Mouse (Mus musculus) embryonic facial prominence, embryonic 11.5 days (tissue): ENCODE data around the gene Kalrn. TPM values are rescaled to one million over a fixed set of nuclear protein-coding genes. Genes with fewer than 3 reads are reported as not detected.
"Not testable (repeated sequence)": the region's sequence is repeated elsewhere in the genome, so short reads cannot be mapped to it uniquely, and the experiment has no call there.

Experiments used
- ATAC-seq: fragments of 200-750 bp; cut with Nextera tagmentation; replicated peaks from 2 replicates; pipeline ENCODE4 v1.8.0; 2017; ENCODE audit warnings: low read depth; ENCODE audit not compliant: insufficient number of reproducible peaks, low FRiP score, low TSS enrichment
- DNase-seq: peaks from one replicate; pipeline ENCODE4 v3.0.0-alpha.2; 2015; ENCODE audit warnings: low spot score
- H3K27ac ChIP-seq: fragments of 300-500 bp; sonication (generic); replicated peaks from 2 replicates; pipeline ENCODE4 v1.5.1; 2014; ENCODE audit warnings: mild to moderate bottlenecking, low read depth, low read length, control low read depth
- H3K27me3 ChIP-seq: fragments of 300-500 bp; sonication (generic); 2 replicates; pipeline ENCODE4 v1.6.1; 2014; ENCODE audit warnings: mild to moderate bottlenecking, low read length, moderate library complexity, mixed read lengths; ENCODE audit not compliant: control insufficient read depth, insufficient read depth
- H3K36me3 ChIP-seq: fragments of 300-500 bp; sonication (generic); replicated peaks from 2 replicates; pipeline ENCODE4 v1.6.1; 2014; ENCODE audit warnings: low read depth, mild to moderate bottlenecking, low read length, moderate library complexity, mixed read lengths; ENCODE audit not compliant: control insufficient read depth, insufficient read depth
- H3K4me1 ChIP-seq: fragments of 300-500 bp; sonication (generic); 2 replicates; pipeline ENCODE4 v1.6.1; 2014; ENCODE audit warnings: low read length, mixed read lengths; ENCODE audit not compliant: control insufficient read depth, insufficient read depth
- H3K4me2 ChIP-seq: fragments of 300-500 bp; sonication (generic); 2 replicates; pipeline ENCODE4 v1.6.1; 2014; ENCODE audit warnings: low read depth, mild to moderate bottlenecking, control low read depth, low read length, moderate library complexity
- H3K4me3 ChIP-seq: fragments of 300-500 bp; sonication (generic); 2 replicates; pipeline ENCODE4 v1.5.1; 2014; ENCODE audit warnings: low read depth, low read length, control low read depth
- H3K9ac ChIP-seq: fragments of 300-500 bp; sonication (generic); replicated peaks from 2 replicates; pipeline ENCODE4 v1.6.1; 2014; ENCODE audit warnings: mild to moderate bottlenecking, control low read depth, low read length
- H3K9me3 ChIP-seq: fragments of 300-500 bp; sonication (generic); replicated peaks from 2 replicates; pipeline ENCODE4 v1.6.1; 2016; ENCODE audit warnings: mild to moderate bottlenecking, low read length, inconsistent platforms, mixed read lengths; ENCODE audit not compliant: control insufficient read depth
- WGBS: fragments of 180-500 bp; shearing (Covaris S2); extraction: QIAGEN DNeasy Blood & Tissue Kit; methylation state at CpG from one replicate; pipeline ENCODE4 v1.1.7; 2014; 5-methylcytosine and 5-hydroxymethylcytosine counted together
- polyA plus RNA-seq: library from polyadenylated mRNA; unstranded; fragments of >200 nt; fragmentation: Nextera tagmentation; extraction: Ambion mirVana; gene quantifications from 2 replicates; pipeline ENCODE4 v1.2.1, GENCODE M21; 2014

The Kalrn gene
- polyA plus RNA-seq, 1 experiment from 2014 or later: 12.0 TPM

DNA sequence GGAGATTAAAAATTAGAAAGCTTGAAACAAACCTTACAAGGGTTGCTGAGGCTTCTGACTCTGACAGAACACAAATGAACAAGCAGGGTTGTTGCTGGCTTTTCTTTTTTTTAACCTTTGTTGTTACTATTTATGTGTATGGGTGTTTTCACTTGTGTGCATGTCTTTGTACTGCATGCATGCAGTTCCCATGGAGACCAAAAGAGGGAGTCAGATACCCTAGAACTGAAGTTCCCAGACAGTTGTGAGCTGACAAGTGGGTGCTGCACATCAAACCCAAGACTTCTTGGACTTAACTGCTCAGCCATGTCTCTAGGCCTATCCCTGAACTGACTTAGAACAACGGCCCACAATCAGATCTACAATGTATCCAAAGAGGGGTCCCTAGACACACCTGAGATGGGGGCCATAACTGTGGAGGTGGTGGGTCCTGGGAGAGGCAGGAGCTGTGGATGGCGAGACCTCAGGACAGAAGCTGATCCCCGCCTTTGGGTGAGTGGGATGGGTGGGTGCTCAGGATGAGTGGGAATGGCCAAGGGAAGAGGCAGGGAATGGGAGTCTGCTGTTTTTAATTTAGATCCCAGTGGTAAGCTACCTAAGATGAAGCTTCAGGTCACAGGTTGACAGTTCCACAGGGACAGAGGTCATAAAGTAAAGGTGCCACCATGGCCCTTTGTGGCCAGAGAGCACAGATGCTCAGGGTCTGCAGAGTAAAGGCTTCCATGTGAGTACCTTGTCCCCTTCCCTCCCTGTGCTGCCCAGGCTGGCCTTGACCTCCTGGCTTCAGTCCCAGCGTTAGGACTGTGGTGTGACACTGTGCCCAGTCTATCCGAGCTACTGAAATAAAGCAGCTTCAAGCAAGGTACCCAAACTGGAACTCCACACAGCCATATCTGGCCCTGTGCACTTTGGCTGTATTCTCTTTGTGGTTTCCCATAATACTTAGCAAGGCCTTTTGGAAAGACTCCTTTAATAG lies 490.6 kb downstream of the Kalrn start:
- DNase-seq (no peak), ATAC-seq (no peak)
- WGBS: 86% methylated on average over 5 of the region's 5 CpGs
- H3K4me2 ChIP-seq: no peak overlapping the region
- no peak overlapping the region for H3K9ac ChIP-seq
- H3K9me3 ChIP-seq: no peaks in the 10 kb centered on the region
- peaks cover 3% of the 10 kb centered on the region; the same call in 1 of the 2 replicates for H3K4me1 ChIP-seq
- H3K36me3 ChIP-seq: no peaks in the 10 kb centered on the region
- no peak overlapping the region for H3K4me3 ChIP-seq
- H3K27me3 ChIP-seq: no peaks in the 10 kb centered on the region
- H3K27ac ChIP-seq: no peak overlapping the region

DNA sequence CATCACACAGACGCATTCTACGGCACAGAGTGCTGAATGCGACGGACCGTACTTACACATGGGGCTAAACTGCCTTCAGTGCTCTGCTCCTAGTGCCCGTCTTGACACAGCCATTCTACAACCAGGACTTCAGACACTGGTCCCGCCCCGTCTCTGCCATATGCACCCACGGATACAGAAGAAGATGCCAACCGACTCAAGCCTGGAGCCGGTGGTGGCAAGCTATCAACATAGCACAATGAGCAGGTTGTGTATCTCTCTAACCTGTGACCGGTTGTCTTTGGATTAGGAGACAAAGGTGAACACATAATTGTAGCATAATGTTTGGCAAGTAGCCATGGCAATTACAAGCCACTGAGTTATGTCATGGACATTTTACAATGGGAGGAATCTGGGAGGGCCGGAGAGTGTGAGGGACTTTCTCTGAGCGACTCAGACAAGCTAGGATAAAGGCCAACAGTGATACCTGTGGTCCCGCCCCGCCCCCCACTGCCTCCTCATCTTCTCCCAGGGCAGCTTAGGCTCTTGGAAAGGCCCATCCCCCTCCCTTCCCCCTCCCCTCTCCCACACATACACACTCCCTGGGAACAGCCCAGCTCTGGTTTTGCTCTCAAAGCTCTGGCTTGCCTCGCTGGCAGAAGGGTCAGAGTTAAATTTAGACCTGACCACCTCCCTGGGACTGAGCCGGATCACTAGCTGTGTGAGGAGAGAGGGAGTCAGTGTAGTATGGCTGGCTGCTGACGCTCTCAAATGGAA lies 491.5 kb downstream of the Kalrn start:
- no peak overlapping the region for H3K4me2 ChIP-seq

DNA sequence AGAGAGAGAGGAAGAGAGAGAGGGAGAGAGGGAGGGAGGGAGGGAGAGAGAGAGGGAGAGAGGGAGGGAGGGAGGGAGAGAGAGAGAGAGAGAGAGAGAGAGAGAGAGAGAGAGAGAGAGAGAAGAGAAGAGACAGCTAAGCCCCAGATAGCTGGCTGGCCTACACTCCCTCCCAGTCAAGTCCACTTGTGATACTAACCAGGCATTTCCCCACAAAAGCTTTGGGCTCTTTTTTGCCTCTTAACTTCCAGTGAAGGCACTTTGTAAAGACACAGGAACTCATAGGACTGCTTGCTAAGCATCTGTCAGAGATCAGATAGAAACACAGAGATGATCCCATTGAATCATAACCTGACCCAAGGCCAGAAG lies 492.0 kb downstream of the Kalrn start:
- not testable (repeated sequence) for H3K27ac ChIP-seq, H3K9ac ChIP-seq, DNase-seq, H3K9me3 ChIP-seq, H3K4me2 ChIP-seq, ATAC-seq, H3K4me3 ChIP-seq, H3K36me3 ChIP-seq, H3K27me3 ChIP-seq, H3K4me1 ChIP-seq

More for the DNA sequence above, 491.5 kb downstream of the Kalrn start:
- H3K36me3 ChIP-seq: no peaks in the 10 kb centered on the region
- no peak overlapping the region for H3K9ac ChIP-seq
- DNase-seq (peak; percentile 51), ATAC-seq (peak; percentile 45; the same call in 1 of the 2 replicates)
- WGBS: 39% methylated on average over 19 of the region's 19 CpGs
- H3K4me1 ChIP-seq: peaks cover 3% of the 10 kb centered on the region; the same call in 1 of the 2 replicates
- 0 out of 2 replicates have a peak overlapping the region, but pooled peaks have one; percentile 17 for H3K27ac ChIP-seq
- no peaks in the 10 kb centered on the region for H3K9me3 ChIP-seq
- H3K27me3 ChIP-seq: no peaks in the 10 kb centered on the region
- no peak overlapping the region for H3K4me3 ChIP-seq

DNA sequence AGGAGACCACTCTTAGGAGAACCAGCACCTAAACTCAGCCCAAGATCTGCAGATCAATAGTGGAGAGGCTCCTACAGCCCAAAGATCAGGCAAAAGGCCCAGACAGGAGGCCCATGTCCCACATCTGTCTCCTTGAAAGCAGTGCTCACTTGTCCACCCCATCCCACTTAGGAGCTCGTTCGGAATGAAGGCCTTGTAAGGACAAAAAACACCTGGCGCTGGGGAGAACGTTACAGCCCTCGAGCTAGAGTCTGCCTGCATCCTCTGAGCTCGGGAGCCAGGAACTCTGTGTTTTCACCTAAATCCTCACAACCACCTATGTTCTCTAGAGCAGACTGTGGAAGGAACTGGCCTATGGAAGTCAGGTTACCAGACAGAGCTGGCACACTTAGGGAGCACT lies 492.5 kb downstream of the Kalrn start:
- no peak overlapping the region for H3K9ac ChIP-seq
- ATAC-seq (no peak), DNase-seq (no peak)
- H3K27ac ChIP-seq: no peak overlapping the region
- H3K9me3 ChIP-seq: no peaks in the 10 kb centered on the region
- H3K4me3 ChIP-seq: no peak overlapping the region
- H3K4me2 ChIP-seq: no peak overlapping the region
- 40% methylated on average over 6 of the region's 6 CpGs for WGBS
- H3K27me3 ChIP-seq: no peaks in the 10 kb centered on the region
- peaks cover 3% of the 10 kb centered on the region; the same call in 1 of the 2 replicates for H3K4me1 ChIP-seq
- H3K36me3 ChIP-seq: no peaks in the 10 kb centered on the region

DNA sequence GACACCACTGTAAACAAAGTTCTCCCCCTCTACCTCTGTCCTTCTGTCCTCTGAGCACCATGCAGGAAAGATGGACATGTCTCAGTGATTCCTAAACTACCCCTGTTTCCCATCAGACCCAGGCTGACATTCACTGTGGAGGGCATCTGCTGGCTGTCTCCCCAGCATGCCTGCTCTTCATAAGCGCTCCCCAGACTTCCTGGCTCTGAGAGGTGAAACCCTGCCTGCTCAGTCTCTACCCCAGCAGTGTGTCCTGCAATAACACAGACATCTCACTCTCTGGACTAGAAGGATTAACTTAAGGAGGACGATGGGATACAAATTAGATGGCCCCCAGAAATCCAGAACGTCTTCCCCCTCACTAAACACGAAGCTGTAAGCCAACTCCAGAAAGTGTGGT lies 493.8 kb downstream of the Kalrn start:
- Histone ChIP-seq H3K4me3 (no peak overlapping the region), H3K4me2 (no peak overlapping the region), H3K9me3 (no peaks in the 10 kb centered on the region), H3K36me3 (no peaks in the 10 kb centered on the region), H3K9ac (no peak overlapping the region), H3K4me1 (peaks cover 3% of the 10 kb centered on the region; the same call in 1 of the 2 replicates), H3K27ac (0 out of 2 replicates have a peak overlapping the region, but pooled peaks have one; percentile 28), H3K27me3 (no peaks in the 10 kb centered on the region)
- ATAC-seq (no peak), DNase-seq (no peak)
- 61% methylated on average over 4 of the region's 4 CpGs for WGBS

DNA sequence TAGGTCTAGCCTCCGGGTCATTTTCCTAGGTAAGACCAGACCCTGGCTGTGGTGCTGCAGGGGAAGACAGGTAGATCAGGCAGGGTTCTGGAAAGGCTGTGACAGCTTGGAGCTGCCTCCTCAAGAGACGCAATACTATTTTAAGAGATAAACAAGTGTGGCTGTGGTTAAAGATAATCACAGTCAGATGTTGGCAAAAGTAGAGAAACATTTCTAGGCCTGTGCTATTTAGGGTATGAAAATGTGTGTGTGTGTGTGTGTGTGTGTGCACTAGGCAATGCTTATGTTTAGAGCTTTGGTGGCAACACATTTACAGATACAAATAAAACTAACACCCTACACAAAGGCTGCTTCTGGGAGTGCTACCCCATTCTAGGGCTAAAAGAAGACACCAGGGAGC lies 494.6 kb downstream of the Kalrn start:
- peaks cover 3% of the 10 kb centered on the region; the same call in 1 of the 2 replicates for H3K4me1 ChIP-seq
- 50% methylated on average over 2 of the region's 2 CpGs for WGBS
- no peak for ATAC-seq
- H3K4me3 ChIP-seq: no peak overlapping the region
- no peak overlapping the region for H3K9ac ChIP-seq
- no peak overlapping the region for H3K4me2 ChIP-seq
- no peaks in the 10 kb centered on the region for H3K36me3 ChIP-seq
- H3K27me3 ChIP-seq: no peaks in the 10 kb centered on the region
- H3K9me3 ChIP-seq: no peaks in the 10 kb centered on the region
- H3K27ac ChIP-seq: no peak overlapping the region
- peak; percentile 56 for DNase-seq

DNA sequence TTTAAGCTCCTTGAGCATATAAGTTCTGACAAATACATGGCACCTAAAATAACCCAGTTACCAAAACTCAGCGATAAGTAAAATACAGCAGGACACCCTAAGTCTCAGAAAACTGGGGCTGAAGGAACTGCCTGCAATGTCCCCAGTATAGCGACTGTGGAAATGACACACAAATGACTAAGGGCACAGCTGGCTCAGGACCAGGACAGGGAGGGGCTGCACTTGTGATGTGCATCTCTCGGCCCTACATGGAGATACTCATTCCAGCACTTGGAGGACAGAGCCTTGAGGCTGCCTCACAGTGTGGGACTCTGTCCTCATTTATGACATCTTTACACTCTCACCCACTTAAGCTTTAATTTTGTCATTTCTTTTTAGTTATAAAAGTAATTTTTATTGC lies 497.2 kb downstream of the Kalrn start:
- DNase-seq: no peak
- WGBS: 77% methylated on average over 3 of the region's 3 CpGs
- H3K9me3 ChIP-seq: no peaks in the 10 kb centered on the region
- no peaks in the 10 kb centered on the region for H3K4me1 ChIP-seq
- H3K4me2 ChIP-seq: no peak overlapping the region
- no peak overlapping the region for H3K27ac ChIP-seq
- H3K27me3 ChIP-seq: no peaks in the 10 kb centered on the region
- H3K36me3 ChIP-seq: no peaks in the 10 kb centered on the region
- no peak overlapping the region for H3K9ac ChIP-seq
- no peak for ATAC-seq
- no peak overlapping the region for H3K4me3 ChIP-seq

DNA sequence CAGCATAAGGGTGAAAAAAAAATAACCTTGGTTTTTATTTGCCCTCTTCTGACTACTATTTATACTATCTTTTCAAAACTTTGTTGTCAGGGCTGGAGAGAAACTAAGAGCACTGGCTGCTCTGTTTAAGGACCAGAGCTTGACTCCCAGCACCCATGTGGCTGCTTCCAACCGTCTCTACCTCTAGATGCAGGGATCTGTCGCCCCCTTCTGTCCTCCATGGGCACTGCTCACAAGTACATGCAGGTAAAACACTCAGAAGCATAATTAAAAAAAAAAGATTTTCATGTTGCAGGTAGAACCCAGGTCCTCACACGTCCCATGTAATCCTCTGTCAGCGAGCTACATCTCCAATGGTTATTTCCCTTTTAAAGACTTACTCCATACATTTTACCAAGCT lies 499.4 kb downstream of the Kalrn start:
- Histone ChIP-seq H3K27me3 (no peaks in the 10 kb centered on the region), H3K36me3 (no peaks in the 10 kb centered on the region), H3K9me3 (no peaks in the 10 kb centered on the region), H3K9ac (no peak overlapping the region), H3K27ac (no peak overlapping the region), H3K4me1 (no peaks in the 10 kb centered on the region), H3K4me3 (no peak overlapping the region), H3K4me2 (no peak overlapping the region)
- DNase-seq: no peak
- 93% methylated on average over 4 of the region's 4 CpGs for WGBS
- no peak for ATAC-seq
